Mouse (Mus musculus): ENCODE measurements at regions not wholly inside any gene's neighbourhood (a gene's known extent, or its start where the extent isn't known, plus 50 kb on each side); places are given as distances from the start of the nearest gene placed in this dataset.

- no peak for DNase-seq (ENCODE audit: low read depth, low spot score)
Measured at GRCm38 (mm10) chr8:100796628-100797027, 1380.4 kb upstream of the Cdh8 start.

- DNase-seq (ENCODE audit: low read depth, low spot score), result no peak
Measured at GRCm38 (mm10) chr8:100793951-100794350, 1377.7 kb upstream of the Cdh8 start.

GRCm38 (mm10) chr8:100790592-100791141, 1374.4 kb upstream of the Cdh8 start:
- DNase-seq (ENCODE audit: low read depth, low spot score), result no peak

GRCm38 (mm10) chr8:100788132-100788531, 1371.9 kb upstream of the Cdh8 start:
- no peak for DNase-seq (ENCODE audit: low read depth, low spot score)

GRCm38 (mm10) chr8:100772742-100773370, 1356.6 kb upstream of the Cdh8 start:
- peak; percentile 67 for DNase-seq (ENCODE audit: low read depth, low spot score)

GRCm38 (mm10) chr8:100769617-100770016, 1353.3 kb upstream of the Cdh8 start:
- no peak for DNase-seq (ENCODE audit: low read depth, low spot score)

- DNase-seq (ENCODE audit: low read depth, low spot score), result no peak
Measured at GRCm38 (mm10) chr8:100733927-100734326, 1317.7 kb upstream of the Cdh8 start.

- no peak for DNase-seq (ENCODE audit: low read depth, low spot score)
Measured at GRCm38 (mm10) chr8:100702365-100702764, 1286.1 kb upstream of the Cdh8 start.

GRCm38 (mm10) chr8:100695043-100695442, 1278.8 kb upstream of the Cdh8 start:
- no peak for DNase-seq (ENCODE audit: low read depth, low spot score)

- DNase-seq (ENCODE audit: low read depth, low spot score), result no peak
Measured at GRCm38 (mm10) chr8:100678580-100678979, 1262.3 kb upstream of the Cdh8 start.

Measured in embryo, embryonic 11.5 days (tissue).